Mouse (Mus musculus): ENCODE measurements around the gene Rab30.
"Not testable (repeated sequence)": the region's sequence is repeated elsewhere in the genome, so short reads cannot be mapped to it uniquely, and the experiment has no call there.

Rab30 gene

GRCm38 (mm10) chr7:92741152-92741860, at the start of gene Rab30:
Gene Rab30, plus strand, starts transcription at chr7:92741603.
- peak; percentile 99 for DNase-seq

DNA sequence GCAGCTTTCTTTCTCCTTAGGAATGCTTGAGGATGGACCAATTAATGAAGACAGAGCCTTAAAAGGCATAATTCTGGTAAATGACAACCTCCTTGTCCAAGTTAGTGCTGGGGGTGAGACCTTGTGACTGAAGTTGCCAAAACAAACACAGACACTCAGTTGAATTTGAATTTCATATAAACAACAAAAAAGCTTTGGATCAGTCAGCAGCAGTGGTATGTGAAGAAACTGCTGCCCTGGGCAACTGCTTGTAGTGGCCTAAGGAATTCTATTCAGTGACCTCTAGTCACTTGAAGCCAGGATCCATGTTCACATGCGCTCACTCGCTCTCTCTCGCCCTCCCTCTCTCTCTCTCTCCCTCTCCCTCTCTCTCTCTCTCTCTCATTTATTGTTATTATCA, 45.0 kb upstream of the Rab30 start:
- no peak for DNase-seq

DNA sequence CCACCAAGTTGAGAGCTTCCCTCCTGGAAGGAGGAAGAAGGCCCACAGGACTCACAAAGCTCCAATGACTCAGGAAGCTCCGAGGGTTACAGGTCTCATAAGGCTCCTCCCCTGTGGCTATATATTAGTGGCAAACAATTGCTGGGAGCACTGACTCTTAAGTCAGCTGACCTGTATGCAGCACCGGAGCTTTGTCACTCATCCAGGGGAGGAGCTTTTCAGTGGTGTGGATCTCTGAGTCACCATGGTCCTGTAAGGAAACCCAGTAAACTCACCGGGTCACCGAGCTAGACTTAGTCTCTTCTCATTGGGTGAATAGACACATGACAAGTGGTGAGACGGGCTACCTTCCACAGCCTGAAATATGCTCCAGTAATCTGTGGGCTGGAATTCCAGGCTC, 42.6 kb upstream of the Rab30 start:
- DNase-seq: no peak

DNA sequence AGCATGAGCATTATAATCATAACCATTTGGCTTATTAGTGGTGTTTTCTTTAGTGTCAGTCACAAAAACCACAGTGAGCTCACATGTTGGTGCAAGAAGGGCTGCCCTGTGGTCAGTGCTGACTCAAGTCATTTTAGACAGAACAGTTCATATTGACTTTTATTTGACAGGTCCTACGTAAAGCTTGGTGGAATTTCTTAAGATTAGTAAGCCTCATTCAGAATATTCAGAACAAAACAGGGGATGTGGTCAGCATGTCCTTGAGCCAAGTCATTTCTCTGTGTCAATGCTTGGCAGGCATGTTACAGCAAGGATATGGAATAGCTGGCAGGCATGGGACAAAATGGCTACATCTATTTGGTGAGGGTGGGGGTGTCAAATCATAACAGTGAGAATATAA, 37.7 kb upstream of the Rab30 start:
- DNase-seq: no peak

DNA sequence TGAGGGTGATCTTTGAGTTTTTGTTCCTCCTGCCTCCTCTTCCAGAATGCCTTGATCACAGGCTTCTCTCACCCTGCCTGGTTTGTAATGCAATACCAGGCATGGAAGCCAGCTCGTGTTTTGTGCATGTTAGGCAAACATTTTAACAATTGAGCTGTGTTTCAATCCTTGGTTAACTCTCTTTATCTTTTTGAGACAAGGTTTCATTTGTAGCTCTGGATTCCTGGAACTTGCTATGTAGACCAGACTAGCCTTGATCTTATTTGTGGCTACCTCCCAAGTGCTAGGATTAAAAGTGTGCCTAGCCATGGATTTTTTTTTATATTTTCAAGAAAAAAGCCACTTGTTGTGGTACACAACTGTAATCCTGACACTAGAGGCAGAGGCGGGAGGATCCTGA, 35.9 kb upstream of the Rab30 start:
- DNase-seq: no peak

- DNase-seq: no peak
Measured at GRCm38 (mm10) chr7:92706711-92707110, 34.7 kb upstream of the Rab30 start.

- no peak for DNase-seq
Measured at GRCm38 (mm10) chr7:92709573-92709972, 31.8 kb upstream of the Rab30 start.

DNA sequence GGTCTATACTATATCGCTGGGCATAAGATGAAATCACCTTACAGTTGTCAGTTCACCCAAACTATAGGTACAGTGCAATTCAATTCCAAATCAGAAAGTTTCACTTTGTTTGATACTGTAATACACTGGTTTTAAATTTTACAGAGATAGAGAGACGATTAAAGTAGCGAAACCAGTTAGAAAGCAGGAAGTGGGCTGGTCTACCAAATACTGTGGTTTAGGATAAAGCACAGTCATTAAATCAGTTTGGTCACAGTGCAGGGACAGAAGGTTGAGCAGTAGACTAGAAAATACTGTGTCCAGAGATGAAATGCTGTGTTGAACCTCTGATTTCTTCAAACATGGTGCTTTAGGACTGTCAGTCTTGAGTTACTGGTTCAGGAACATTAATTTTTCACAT, 29.8 kb upstream of the Rab30 start:
- no peak for DNase-seq

DNA sequence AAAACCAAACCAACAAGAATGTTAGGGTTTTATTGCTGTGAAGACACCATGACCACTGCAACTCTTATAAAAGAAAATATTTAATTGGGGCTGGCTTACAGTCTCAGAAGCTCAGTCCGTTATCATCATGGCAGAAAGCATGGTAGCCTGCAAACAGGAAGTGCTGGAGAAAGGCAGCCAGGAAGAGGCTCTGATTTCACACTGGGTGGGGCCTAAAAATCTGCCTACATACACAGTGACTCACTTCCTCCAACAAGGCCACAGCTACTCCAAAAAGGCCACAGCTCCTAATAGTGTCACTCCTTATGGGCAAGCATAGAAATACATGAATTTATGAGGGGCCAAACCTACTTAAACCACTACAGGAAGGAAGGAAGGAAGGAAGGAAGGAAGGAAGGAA, 26.3 kb upstream of the Rab30 start:
- no peak for DNase-seq

GRCm38 (mm10) chr7:92720156-92720905, 21.1 kb upstream of the Rab30 start:
- no peak for DNase-seq

- no peak for DNase-seq
Measured at GRCm38 (mm10) chr7:92723750-92724149, 17.7 kb upstream of the Rab30 start.

- DNase-seq: no peak
Measured at GRCm38 (mm10) chr7:92724261-92724660, 17.1 kb upstream of the Rab30 start.

GRCm38 (mm10) chr7:92729583-92729982, 11.8 kb upstream of the Rab30 start:
- DNase-seq: not testable (repeated sequence)

DNA sequence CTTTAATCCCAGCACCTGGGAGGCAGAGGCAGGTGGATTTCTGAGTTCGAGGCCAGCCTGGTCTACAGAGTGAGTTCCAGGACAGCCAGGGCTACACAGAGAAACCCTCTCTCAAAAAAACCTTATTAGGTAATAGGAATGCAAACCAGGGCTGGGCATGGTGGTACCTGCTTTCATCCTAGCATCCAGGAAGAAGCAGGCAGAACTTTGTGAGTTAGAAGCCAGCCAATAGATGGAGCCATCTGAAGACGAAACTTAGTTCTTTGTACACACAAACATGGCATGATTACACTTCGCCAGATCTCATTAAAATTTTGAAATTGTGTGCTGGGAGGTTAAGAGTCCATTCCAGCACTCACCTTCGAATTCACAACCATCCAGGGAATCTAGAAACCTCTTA, 10.9 kb upstream of the Rab30 start:
- DNase-seq: no peak

GRCm38 (mm10) chr7:92730959-92731358, 10.4 kb upstream of the Rab30 start:
- DNase-seq: no peak

GRCm38 (mm10) chr7:92732136-92732535, 9.3 kb upstream of the Rab30 start:
- DNase-seq: no peak

DNA sequence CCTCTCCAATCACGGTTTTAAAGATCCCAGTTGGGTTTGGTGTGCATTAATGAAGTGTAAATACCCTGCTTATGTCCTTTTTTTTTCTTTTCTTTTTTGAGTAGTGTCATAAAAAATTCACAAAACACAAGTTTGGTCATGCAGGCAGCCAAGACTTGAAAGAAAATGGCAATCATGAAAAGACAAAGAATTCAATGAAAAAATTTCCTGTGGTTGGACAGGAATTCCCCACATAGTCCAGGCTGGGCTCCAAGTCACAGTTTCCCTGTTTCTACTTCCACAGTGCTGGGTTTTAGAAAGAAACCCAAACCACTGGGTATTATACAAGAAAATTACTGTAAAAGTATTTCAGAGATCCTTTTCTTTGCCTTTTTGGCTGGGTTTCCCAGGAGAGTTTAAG, 3.8 kb upstream of the Rab30 start:
- DNase-seq: no peak

DNA sequence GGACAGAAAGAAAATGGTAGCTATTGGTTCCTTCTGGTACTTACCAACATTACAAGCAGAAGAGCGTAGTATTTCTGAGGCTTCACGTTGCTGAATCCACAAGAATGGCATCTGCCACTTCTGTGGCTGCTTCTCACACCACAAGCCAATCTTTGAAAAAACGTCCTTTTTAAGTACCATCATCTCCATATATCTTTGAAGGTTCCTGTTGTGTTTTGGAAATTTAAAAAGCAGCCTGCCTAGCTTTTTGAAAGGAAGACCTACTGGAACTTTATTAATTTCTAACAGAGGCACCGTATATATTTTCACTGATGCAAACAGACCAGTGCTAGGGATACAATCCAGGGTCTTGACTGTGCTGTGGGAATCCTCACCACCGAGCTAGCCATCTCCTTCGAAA, 1.4 kb upstream of the Rab30 start:
- DNase-seq: no peak

GRCm38 (mm10) chr7:92740411-92741115, 840 bp upstream of the Rab30 start:
- no peak for DNase-seq

- DNase-seq: peak; percentile 82
Measured at GRCm38 (mm10) chr7:92741861-92742249, 452 bp downstream of the Rab30 start.

- peak; percentile 39 for DNase-seq
Measured at GRCm38 (mm10) chr7:92742341-92742741, 938 bp downstream of the Rab30 start.

DNA sequence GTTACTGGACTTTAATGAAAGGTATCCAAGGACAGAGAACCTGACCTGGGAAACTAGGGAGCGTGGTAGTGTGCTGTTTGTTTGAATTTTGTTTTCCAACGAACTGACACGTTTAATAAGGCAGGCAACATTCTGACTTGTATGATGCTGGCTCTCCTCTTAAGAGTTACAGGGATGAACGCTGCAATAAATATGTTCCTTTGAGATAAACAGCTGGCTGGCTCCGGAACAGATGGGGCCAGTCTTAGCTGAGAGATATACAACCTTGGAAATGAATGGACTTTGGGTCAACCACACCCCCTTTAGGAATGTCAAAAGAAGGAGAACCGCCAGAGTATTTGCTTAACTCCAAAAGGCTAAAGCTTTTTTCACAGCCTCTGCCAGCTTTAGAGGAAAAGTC, 1.4 kb downstream of the Rab30 start:
- no peak for DNase-seq

DNA sequence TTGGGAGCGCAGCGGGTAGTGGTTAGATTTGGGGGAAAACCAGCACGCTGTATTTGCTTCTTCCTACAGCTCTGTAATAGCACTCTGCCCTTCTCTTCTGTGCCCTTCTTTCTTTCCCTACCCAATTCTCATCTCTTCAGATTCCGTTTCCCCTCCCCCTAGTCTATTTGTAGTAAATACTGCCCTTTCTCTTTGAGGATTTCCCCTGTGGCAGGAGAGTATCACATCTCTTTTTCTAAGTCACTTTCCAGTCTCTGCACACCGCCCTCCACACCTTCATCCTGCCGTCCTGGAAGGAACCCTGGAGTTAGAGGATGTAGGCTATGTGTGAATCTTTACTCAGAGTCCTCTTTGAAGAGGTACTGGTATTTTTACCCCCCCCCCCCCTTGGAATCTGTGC, 1.9 kb downstream of the Rab30 start:
- DNase-seq: no peak

DNA sequence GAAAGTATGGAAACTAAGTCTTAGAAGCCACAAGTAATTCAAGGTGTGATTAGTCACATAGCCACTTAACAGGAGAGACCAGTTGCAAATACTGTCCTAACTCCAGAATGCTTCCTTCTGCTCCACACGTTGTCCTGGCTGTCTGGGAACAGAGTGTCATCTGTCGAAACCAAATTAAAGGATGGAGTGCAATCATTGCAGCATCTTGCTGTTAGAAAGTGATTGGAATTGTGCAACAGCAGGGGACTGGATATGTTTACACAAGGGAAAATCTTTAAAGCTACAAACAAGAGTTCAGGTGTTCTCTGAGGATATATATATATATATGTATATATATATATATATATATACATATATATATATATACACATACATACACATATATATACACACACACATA, 9.0 kb downstream of the Rab30 start:
- no peak for DNase-seq
